Mouse (Mus musculus): ENCODE measurements around the gene Crhbp.
A peak's percentile ranks its signal among the peaks of the same experiment; 100 is the strongest.

The Crhbp gene

GRCm38 (mm10) chr13:95444824-95445223 is at the start of gene Crhbp:
Gene Crhbp (minus strand): TSS chr13:95444924.
- DNase-seq = no peak

GRCm38 (mm10) chr13:95493296-95493695 is 48.6 kb upstream of the Crhbp start:
- no peak for DNase-seq

- peak; percentile 24 for DNase-seq
Measured at GRCm38 (mm10) chr13:95491327-95491726, 46.6 kb upstream of the Crhbp start.

DNA sequence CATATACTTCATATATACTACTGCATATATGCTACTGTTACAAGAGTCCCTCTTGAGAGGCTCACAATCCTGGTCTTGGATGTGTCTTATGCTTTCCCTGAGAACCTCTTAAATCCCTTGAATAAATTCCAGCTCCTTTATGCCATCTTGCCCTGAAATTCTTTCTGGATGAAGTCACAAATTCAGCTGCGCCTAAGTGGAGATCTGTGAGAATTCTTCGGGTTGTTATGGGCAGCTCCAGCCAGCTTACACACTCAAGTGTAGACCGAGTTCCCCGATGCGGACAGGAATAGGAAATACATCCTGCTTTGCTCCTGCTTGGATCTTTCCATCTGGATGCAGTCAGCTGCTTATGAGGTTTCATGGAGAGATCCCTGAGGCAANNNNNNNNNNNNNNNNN is 39.9 kb upstream of the Crhbp start:
- peak; percentile 23 for DNase-seq

- peak; percentile 65 for DNase-seq
Measured at GRCm38 (mm10) chr13:95481428-95481827, 36.7 kb upstream of the Crhbp start.

DNA sequence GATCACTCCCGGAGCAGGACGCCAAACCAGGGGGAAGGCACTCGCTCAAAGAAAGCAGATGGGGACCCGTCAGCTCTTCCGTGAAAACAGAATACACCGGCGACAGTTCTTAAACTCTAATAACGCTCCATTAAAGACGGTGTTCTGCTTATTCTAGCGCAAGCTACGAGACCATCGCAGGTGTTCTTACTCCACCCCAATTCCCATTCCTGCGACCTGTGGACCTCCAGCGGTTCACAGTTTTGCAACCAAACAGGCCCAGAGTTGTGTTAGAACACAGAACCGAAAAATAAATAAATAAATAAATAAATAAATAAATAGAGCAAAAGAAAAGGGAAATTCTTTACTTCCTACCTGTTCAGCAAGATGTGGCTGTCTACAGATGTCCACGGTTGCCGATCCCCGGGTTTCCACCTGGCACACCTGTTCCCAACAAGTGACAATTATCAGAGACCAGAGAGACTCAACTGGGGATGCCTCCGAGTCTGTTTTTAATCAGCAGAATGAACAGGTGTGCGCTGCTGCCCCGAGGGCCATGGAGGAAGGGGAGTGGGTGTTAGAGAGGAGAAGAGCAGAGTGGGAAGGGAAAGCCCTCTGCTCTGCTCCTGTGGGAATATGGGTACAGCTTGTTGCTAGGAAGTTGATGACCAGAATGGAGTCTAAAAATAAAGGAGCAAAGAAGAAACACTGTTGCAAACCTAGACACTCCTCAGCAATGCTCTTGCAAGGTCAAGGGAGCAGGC is 34.1 kb upstream of the Crhbp start, which contains the start of gene S100z:
TSS of gene S100z (minus strand) at position 51 of the 743 bp plus-strand sequence.
- no peak for DNase-seq

GRCm38 (mm10) chr13:95477173-95477572 is 32.4 kb upstream of the Crhbp start:
- DNase-seq = no peak

GRCm38 (mm10) chr13:95475124-95475523 is 30.4 kb upstream of the Crhbp start:
- no peak for DNase-seq

GRCm38 (mm10) chr13:95474294-95474693 is 29.6 kb upstream of the Crhbp start:
- DNase-seq = no peak

DNA sequence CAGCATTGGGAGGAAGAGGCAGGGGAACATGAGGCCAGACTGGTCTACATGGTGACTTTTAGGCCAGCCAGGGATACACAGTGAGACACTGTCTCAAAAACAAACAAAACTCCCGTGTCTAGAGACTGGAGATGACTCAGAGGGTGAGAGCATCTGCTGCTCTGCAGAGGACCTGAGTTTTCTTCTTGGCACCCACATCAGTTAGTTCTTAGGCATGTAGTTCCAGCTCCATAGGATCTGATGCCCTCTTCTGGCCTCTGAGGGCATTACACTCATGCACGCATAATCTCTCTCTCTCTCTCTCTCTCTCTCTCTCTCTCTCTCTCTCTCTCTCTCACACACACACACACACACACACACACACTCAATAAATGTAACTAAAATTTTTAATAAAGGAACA is 26.2 kb upstream of the Crhbp start:
- DNase-seq = no peak

GRCm38 (mm10) chr13:95451529-95451928 is 6.8 kb upstream of the Crhbp start:
- no peak for DNase-seq

GRCm38 (mm10) chr13:95450636-95451210 is 6.0 kb upstream of the Crhbp start:
- DNase-seq = no peak

DNA sequence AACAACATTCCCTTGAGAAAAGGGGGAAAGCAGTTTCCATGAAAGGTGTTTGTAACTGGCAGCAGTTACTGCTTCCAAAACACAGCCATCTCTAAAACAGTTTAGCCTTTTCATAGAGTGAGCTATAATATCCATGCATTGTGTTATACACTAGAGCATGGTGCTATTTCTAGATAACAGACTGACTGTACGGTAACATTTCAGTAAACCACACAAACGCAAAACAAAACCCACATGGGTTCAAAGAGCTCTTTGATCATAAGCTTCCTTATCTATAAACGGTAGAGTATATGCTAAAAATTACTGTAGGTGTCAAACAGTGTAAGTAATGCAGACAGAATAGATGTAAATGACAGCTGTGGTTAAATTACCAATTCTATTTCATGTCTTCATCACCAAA is 5.0 kb upstream of the Crhbp start:
- no peak for DNase-seq

DNA sequence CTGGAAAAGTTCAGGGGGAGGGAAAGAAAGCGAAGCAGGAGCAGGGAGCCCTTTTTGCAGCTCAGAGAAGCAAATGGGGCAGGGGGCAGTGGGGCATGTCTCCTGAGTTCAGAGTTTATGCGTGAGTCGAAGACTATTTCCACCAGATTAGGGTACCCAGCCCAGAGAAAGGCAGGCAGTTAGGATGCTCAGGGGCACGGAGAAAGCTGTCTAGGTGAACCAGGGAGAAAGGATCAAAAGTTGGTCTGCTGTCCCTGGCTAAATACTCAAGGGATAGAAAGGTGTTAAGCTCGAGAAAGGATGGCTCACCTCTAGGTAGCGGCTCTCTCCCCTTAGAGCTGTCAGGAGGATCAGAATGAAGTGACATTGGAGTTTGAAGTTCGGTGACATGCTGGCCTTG is 433 bp downstream of the Crhbp start:
- DNase-seq = no peak

- no peak for DNase-seq
Measured at GRCm38 (mm10) chr13:95443376-95444233, 1.1 kb downstream of the Crhbp start.

DNA sequence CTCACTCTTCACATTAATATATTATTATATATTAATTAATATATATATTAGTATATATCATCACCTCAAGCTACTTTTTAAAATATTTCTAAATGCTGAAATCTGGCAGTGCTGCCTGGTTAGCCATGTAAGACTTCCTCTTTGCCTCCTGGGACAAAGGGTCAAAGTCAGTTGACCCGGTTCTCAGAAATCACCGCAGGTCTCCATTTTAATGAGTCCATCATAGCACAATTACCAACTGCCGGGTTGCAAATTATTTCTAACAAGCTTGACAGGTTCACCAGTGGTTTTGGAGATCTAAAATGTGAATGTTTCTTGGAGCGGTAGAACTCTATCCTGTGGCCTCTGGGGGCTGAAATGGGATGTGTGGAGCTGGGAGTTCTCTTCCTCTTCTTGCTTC is 1.8 kb downstream of the Crhbp start:
- DNase-seq = peak; percentile 14

DNA sequence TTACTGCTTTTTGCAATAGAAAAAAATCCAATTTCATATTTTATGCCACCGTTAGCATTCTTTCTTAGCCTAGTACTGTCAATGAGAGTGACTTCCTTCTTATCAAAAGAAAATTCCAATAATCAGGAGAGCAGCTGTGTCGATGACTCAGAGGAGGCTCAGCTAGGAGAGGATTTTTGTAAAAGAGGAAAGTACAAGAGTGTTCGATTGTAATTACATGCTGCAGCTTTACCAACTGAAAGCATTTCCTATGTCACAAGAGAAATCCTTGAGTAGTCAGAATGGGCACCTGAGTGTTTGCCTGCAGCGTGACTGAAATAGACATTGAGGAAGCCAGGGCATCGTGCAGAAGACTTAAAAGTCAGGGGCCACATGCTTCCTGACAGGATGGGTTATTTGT is 5.2 kb downstream of the Crhbp start:
- no peak for DNase-seq

DNA sequence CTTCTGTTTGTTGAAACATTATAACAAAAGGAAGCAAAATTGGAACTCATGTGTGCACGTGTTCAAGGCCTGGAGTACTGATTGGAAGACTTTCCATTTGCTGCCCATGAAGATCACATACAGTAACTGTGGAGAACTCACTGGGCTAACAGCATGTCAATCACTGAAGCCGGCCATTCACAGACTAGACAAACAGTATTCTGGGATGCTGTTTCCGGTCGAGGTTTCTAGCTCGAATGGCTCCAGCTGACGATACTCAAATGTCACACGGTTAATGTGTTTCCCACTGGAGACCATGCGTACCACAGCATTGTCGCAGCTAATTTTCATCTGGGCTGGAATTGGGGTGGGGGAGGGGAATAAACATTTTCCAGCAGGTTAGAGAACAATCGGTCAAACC is 13.0 kb downstream of the Crhbp start:
- DNase-seq = no peak

DNA sequence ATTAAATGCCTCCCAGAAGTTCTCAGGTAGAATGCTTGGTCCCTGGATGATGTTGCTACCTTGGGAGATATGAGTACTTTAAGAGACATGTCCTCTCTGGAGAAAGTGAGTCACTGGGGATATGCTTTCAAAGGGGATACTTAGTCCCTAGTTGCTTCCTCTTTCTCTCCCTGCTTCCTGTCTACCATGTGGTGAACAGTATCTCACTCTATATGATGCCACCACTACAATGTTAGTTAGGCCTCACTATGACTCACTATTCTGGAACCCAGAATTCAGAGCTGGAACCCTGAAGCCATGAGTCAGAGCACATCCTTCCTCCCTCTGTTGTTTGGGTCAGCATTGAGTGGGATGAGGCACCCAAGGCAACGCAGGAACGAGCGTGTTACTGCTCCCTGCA is 17.2 kb downstream of the Crhbp start:
- no peak for DNase-seq

DNA sequence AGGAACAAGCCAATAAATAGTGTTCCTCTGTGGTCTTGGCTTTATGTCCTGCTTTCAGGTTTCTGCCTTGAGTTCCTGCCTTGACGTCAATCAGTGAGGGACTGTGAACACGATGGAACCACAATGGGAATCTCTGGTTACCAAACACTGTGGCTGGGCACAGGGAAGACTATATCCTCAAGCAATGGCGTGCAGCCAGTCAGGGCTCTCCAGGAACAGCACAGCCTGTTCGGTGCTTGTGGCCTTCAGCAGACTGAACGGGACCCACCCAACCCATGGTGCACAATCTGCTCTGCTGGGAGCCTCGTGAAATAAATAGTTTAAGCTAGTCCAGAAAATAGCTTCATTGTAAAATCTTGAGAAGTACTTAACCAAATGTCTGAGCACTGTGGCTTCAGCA is 18.3 kb downstream of the Crhbp start:
- no peak for DNase-seq

GRCm38 (mm10) chr13:95425484-95425883 is 19.2 kb downstream of the Crhbp start:
- no peak for DNase-seq

DNA sequence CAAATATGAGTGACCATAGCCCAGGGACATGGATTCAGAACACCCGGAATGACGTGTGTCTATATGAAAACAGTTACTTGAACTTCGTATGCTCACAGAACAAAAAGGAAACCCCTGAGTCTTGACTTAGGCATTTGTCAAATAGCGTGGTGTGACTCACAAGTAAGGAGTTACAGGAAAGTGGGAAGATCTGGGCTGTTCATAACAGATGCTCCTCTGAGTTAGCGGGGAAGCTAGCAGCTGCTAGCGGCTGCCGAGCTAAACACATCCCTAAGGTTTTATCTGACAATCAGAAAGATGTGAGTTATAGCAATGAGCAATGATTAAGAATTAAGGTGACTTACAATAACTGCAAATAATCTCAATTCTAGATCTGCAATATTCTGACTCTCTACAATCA is 19.8 kb downstream of the Crhbp start:
- no peak for DNase-seq

- no peak for DNase-seq
Measured at GRCm38 (mm10) chr13:95419204-95419749, 25.4 kb downstream of the Crhbp start.
